Mouse (Mus musculus) ES-Bruce4 (cell line): ENCODE data around the gene Syde1. TPM values are rescaled to one million over a fixed set of nuclear protein-coding genes. Genes with fewer than 3 reads are reported as not detected.
A peak's percentile ranks its signal among the peaks of the same experiment; 100 is the strongest.

ENCODE experiments used
- H3K27ac ChIP-seq: 2 replicates; pipeline ENCODE4 v1.5.1; 2012; ENCODE audit warnings: low read length, inconsistent platforms; ENCODE audit not compliant: insufficient read depth
- H3K27me3 ChIP-seq: 2 replicates; pipeline ENCODE4 v1.6.1; 2012; ENCODE audit warnings: mild to moderate bottlenecking, low read length, inconsistent platforms; ENCODE audit not compliant: control insufficient read depth, poor library complexity, insufficient read depth, severe bottlenecking
- H3K36me3 ChIP-seq: 2 replicates; pipeline ENCODE4 v1.6.1; 2012; ENCODE audit warnings: inconsistent platforms, mild to moderate bottlenecking, low read length, moderate library complexity; ENCODE audit not compliant: control insufficient read depth, poor library complexity, insufficient read depth, severe bottlenecking
- H3K4me1 ChIP-seq: one replicate; pipeline ENCODE4 v1.8.1; 2011; ENCODE audit warnings: low read length; ENCODE audit not compliant: control insufficient read depth, insufficient read depth
- H3K4me3 ChIP-seq: 2 replicates; pipeline ENCODE4 v1.5.1; 2011; ENCODE audit warnings: low read depth, mild to moderate bottlenecking, low read length
- H3K9ac ChIP-seq: 2 replicates; pipeline ENCODE4 v1.6.1; 2012; ENCODE audit warnings: low read depth, mild to moderate bottlenecking, inconsistent platforms; ENCODE audit not compliant: poor library complexity, severe bottlenecking
- H3K9me3 ChIP-seq: replicated peaks from 2 replicates; pipeline ENCODE4 v1.6.1; 2012; ENCODE audit warnings: mild to moderate bottlenecking, low read length, inconsistent platforms; ENCODE audit not compliant: control insufficient read depth, poor library complexity, insufficient read depth, severe bottlenecking
- CTCF ChIP-seq: IDR thresholded peaks from one replicate; pipeline ENCODE4 v1.8.1; 2011; ENCODE audit warnings: low read depth, low read length
- EP300 ChIP-seq: IDR thresholded peaks from 2 replicates; pipeline ENCODE4 v1.6.1; 2011; ENCODE audit warnings: low read depth, low read length; ENCODE audit not compliant: insufficient read depth
- POLR2A ChIP-seq: IDR thresholded peaks from one replicate; pipeline ENCODE4 v1.8.1; 2011; ENCODE audit warnings: low read length; ENCODE audit not compliant: insufficient read depth
- polyA plus RNA-seq: library from polyadenylated mRNA; stranded (reverse); fragments of >200 nt; gene quantifications from 2 replicates; pipeline ENCODE4 v1.2.4, GENCODE M21; 2011; ENCODE audit warnings: low read depth; ENCODE audit not compliant: missing spikeins, insufficient read depth, insufficient read length

Syde1 gene
- polyA plus RNA-seq, 1 experiment = 3.9 TPM

GRCm38 (mm10) chr10:78583347-78583746 is 8.4 kb downstream of the Syde1 start:
- Histone ChIP-seq H3K9ac (no peak overlapping the region), H3K4me1 (peaks cover 3% of the 10 kb centered on the region), H3K36me3 (no peaks in the 10 kb centered on the region), H3K4me3 (no peak overlapping the region), H3K27ac (no peak overlapping the region), H3K9me3 (no peaks in the 10 kb centered on the region), H3K27me3 (no peaks in the 10 kb centered on the region)
- TF ChIP-seq POLR2A (no peak), EP300 (no peak), CTCF (no peak)

- Histone ChIP-seq H3K9ac (no peak overlapping the region), H3K27me3 (no peaks in the 10 kb centered on the region), H3K27ac (no peak overlapping the region), H3K4me1 (peaks cover 2% of the 10 kb centered on the region), H3K36me3 (no peaks in the 10 kb centered on the region), H3K4me3 (no peak overlapping the region), H3K9me3 (no peaks in the 10 kb centered on the region)
- TF ChIP-seq POLR2A = no peak
- TF ChIP-seq EP300 = no peak
Measured at GRCm38 (mm10) chr10:78581121-78581520, 10.6 kb downstream of the Syde1 start.

- H3K4me1 ChIP-seq = no peaks in the 10 kb centered on the region
- H3K9ac ChIP-seq = no peak overlapping the region
- H3K4me3 ChIP-seq = no peak overlapping the region
- H3K27me3 ChIP-seq = no peaks in the 10 kb centered on the region
- no peaks in the 10 kb centered on the region for H3K9me3 ChIP-seq
- no peaks in the 10 kb centered on the region for H3K36me3 ChIP-seq
- no peak overlapping the region for H3K27ac ChIP-seq
- TF ChIP-seq CTCF (no peak), EP300 (no peak), POLR2A (no peak)
Measured at GRCm38 (mm10) chr10:78578204-78578603, 13.6 kb downstream of the Syde1 start.

DNA sequence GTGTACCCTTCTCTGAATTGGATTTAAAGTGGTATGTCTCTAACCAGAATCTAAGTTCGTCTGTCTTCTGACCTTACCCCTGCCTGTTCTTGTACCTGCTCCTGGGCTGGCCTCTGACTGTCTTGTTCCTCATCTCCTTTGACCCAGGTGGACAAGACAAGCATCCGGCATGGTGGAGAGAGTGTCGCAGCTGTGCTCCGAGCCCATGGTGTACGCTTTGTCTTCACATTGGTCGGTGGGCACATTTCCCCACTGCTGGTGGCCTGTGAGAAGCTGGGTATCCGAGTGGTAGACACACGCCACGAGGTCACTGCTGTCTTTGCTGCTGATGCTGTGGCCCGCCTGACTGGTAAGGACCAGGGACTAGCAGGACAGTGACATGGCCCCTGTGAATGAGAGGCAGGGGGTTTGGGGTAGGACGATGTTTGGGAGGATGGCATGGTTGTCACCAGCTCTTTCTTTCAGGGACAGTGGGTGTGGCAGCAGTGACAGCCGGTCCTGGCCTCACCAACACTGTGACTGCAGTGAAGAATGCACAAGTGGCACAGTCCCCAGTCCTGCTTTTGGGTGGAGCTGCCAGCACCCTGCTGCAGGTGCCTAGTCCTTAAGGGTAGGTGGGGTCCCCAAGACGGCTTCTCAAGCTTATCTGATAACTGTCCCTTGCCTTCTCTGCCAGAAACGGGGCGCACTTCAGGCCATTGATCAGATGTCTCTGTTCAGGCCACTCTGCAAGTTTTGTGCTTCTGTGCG is 15.2 kb downstream of the Syde1 start:
- Histone ChIP-seq H3K36me3 (no peaks in the 10 kb centered on the region), H3K27me3 (no peaks in the 10 kb centered on the region), H3K4me1 (no peaks in the 10 kb centered on the region), H3K9me3 (no peaks in the 10 kb centered on the region), H3K27ac (no peak overlapping the region), H3K4me3 (no peak overlapping the region), H3K9ac (no peak overlapping the region)
- TF ChIP-seq POLR2A (no peak), CTCF (no peak), EP300 (no peak)

DNA sequence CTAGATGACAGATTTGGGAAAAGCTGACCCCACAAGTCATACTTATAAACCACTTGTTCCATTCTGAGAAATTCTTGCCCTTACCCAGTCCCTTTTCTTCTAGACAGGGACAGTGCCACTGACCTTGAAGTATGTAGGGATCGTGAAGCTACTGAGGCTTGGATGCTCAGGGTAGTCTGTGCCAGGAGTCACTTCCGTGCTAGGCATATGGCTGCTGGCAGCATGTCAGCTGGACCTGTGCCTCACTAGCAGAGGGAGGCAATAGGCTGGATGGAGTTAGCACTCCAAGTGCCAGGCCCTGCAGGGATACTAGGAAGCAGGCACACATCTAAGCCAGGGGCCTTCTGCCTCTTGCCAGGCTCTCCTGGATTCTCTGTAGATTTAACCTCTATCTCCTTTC is 16.1 kb downstream of the Syde1 start:
- Histone ChIP-seq H3K27ac (no peak overlapping the region), H3K4me3 (no peak overlapping the region), H3K9me3 (no peaks in the 10 kb centered on the region), H3K9ac (no peak overlapping the region), H3K4me1 (no peaks in the 10 kb centered on the region), H3K27me3 (no peaks in the 10 kb centered on the region), H3K36me3 (no peaks in the 10 kb centered on the region)
- TF ChIP-seq EP300 = no peak
- TF ChIP-seq CTCF = no peak
- no peak for TF ChIP-seq POLR2A

GRCm38 (mm10) chr10:78575105-78575632 is 16.6 kb downstream of the Syde1 start:
- H3K36me3 ChIP-seq = no peaks in the 10 kb centered on the region
- no peaks in the 10 kb centered on the region for H3K4me1 ChIP-seq
- H3K4me3 ChIP-seq = peak overlapping the region; percentile 90
- peak overlapping the region; percentile 55 for H3K9ac ChIP-seq
- no peak overlapping the region for H3K27ac ChIP-seq
- no peaks in the 10 kb centered on the region for H3K27me3 ChIP-seq
- TF ChIP-seq CTCF (no peak), EP300 (no peak), POLR2A (no peak)
- no peaks in the 10 kb centered on the region for H3K9me3 ChIP-seq
